Mouse (Mus musculus) megakaryocyte, embryonic 14.5 days (primary cell): ENCODE data around the gene Rpl28.

Experiments
- FLI1 ChIP-seq: IDR thresholded peaks from 2 replicates; pipeline ENCODE4 v1.6.1; 2012; ENCODE audit warnings: low read length, inconsistent platforms, mixed read lengths
- GATA1 ChIP-seq: IDR thresholded peaks from 3 replicates; pipeline ENCODE4 v1.6.1; 2012; ENCODE audit warnings: mixed read lengths, low read length, inconsistent platforms, borderline replicate concordance

- no peak for TF ChIP-seq GATA1
- TF ChIP-seq FLI1, result no peak
These were observed 8.9 kb upstream of the Rpl28 start for GRCm38 (mm10) chr7:4783667-4784268.
